Mouse (Mus musculus) heart, postnatal 4 days (tissue): ENCODE results near the gene Fanci. TPM values are rescaled to one million over a fixed set of nuclear protein-coding genes. Genes with fewer than 3 reads are reported as not detected.

Source experiments
- DNase-seq: peaks from one replicate; pipeline ENCODE4 v3.0.0; 2021
- total RNA-seq, 2 experiments: library from RNA; stranded (reverse); gene quantifications; 2 replicates each; pipeline ENCODE4 v1.2.3; 2021

Fanci gene
- total RNA-seq, 2 experiments from 2014 or later: 7.0 to 8.1 TPM

- DNase-seq: no peak
These were observed 3.7 kb upstream of the Fanci start for GRCm38 (mm10) chr7:79387991-79388390.

- no peak for DNase-seq
These were observed 3.0 kb upstream of the Fanci start for GRCm38 (mm10) chr7:79388671-79389206.

- no peak for DNase-seq
These were observed 1.5 kb upstream of the Fanci start for GRCm38 (mm10) chr7:79390141-79390708.

GRCm38 (mm10) chr7:79391471-79391870, 258 bp upstream of the Fanci start:
- no peak for DNase-seq

- DNase-seq: no peak
These were observed 1.3 kb downstream of the Fanci start for GRCm38 (mm10) chr7:79392860-79393513.

- DNase-seq: no peak
These were observed 2.2 kb downstream of the Fanci start for GRCm38 (mm10) chr7:79393924-79394323.

- DNase-seq: no peak
These were observed 2.9 kb downstream of the Fanci start for GRCm38 (mm10) chr7:79394666-79395065.

- DNase-seq: no peak
These were observed 3.5 kb downstream of the Fanci start for GRCm38 (mm10) chr7:79395186-79395585.

GRCm38 (mm10) chr7:79397446-79397963, 5.8 kb downstream of the Fanci start:
- no peak for DNase-seq

- no peak for DNase-seq
These were observed 6.7 kb downstream of the Fanci start for GRCm38 (mm10) chr7:79398426-79398825.

GRCm38 (mm10) chr7:79398971-79399370, 7.2 kb downstream of the Fanci start:
- no peak for DNase-seq

- no peak for DNase-seq
These were observed 8.6 kb downstream of the Fanci start for GRCm38 (mm10) chr7:79400296-79400695.

- DNase-seq: no peak
These were observed 23.0 kb downstream of the Fanci start for GRCm38 (mm10) chr7:79414449-79415375.

GRCm38 (mm10) chr7:79419950-79420349, 28.2 kb downstream of the Fanci start:
- DNase-seq: no peak

- DNase-seq: no peak
These were observed 31.1 kb downstream of the Fanci start for GRCm38 (mm10) chr7:79422876-79423275.

GRCm38 (mm10) chr7:79425804-79426203, 34.1 kb downstream of the Fanci start:
- DNase-seq: no peak

- no peak for DNase-seq
These were observed 36.5 kb downstream of the Fanci start for GRCm38 (mm10) chr7:79428243-79428642.

- DNase-seq: no peak
These were observed 48.3 kb downstream of the Fanci start for GRCm38 (mm10) chr7:79440035-79440434.

GRCm38 (mm10) chr7:79447048-79447447, 55.3 kb downstream of the Fanci start:
- DNase-seq: no peak

GRCm38 (mm10) chr7:79447486-79447885, 55.8 kb downstream of the Fanci start:
- no peak for DNase-seq

- DNase-seq: no peak
These were observed 70.0 kb downstream of the Fanci start for GRCm38 (mm10) chr7:79461721-79462120.

- DNase-seq: no peak
These were observed 71.8 kb downstream of the Fanci start for GRCm38 (mm10) chr7:79463376-79464077.
